Mouse (Mus musculus) macrophage (primary cell): ENCODE results near the gene Col1a2. TPM values are rescaled to one million over a fixed set of nuclear protein-coding genes. Genes with fewer than 3 reads are reported as not detected.

Experiments
- H3K27ac ChIP-seq: fragments of 350-480 bp; formaldehyde crosslinking; 2 replicates; pipeline ENCODE4 v1.9.0; 2021
- H3K36me3 ChIP-seq: fragments of 350-480 bp; formaldehyde crosslinking; 2 replicates; pipeline ENCODE4 v1.9.0; 2021; ENCODE audit errors: inconsistent target
- H3K4me3 ChIP-seq: fragments of 350-480 bp; formaldehyde crosslinking; 2 replicates; pipeline ENCODE4 v1.9.0; 2021; ENCODE audit errors: inconsistent target
- H3K79me2 ChIP-seq: fragments of 350-480 bp; formaldehyde crosslinking; 2 replicates; pipeline ENCODE4 v1.9.0; 2021; ENCODE audit errors: inconsistent target
- WGBS: methylation state at CpG from one replicate; pipeline ENCODE4 v1.1.7; 2026; ENCODE audit warnings: inconsistent platforms; ENCODE audit not compliant: missing documents; 5-methylcytosine and 5-hydroxymethylcytosine counted together
- polyA plus RNA-seq: library from polyadenylated mRNA; stranded (reverse); fragments of 250-400 nt; gene quantifications from 3 replicates; pipeline ENCODE4 v1.2.4, GENCODE M21; 2018; ENCODE audit warnings: inconsistent platforms
- total RNA-seq, 78 experiments: library from RNA; depleted of rRNA; stranded (reverse); fragments of 250-400 nt; gene quantifications; 1 replicate in 9 of 78; 2 replicates in 24 of 78; 3 replicates in 43 of 78; 4 replicates in 2 of 78; pipeline ENCODE4 v1.2.4; 2018; ENCODE audit warnings: inconsistent platforms in 56 of 78

The Col1a2 gene
- total RNA-seq (2018; cell fraction: chromatin; rRNA removed) = 100 to 1,000 TPM in 1 of 26 experiments, 1 to 10 TPM in 16, under 1 TPM in 7, not detected in 2; 0.68 to 375 (median 1.2) TPM
- total RNA-seq (2018; cell fraction: cytosol; rRNA removed) = under 1 TPM in 23 of 26 experiments, not detected in 3; 0.03 to 0.29 (median 0.06) TPM
- total RNA-seq (2018; cell fraction: nucleus; rRNA removed) = 10 to 100 TPM in 1 of 26 experiments, under 1 TPM in 21, not detected in 4; 0.11 to 62.1 (median 0.43) TPM
- polyA plus RNA-seq = 0.17 to 0.20 TPM in 2 of 3 replicates, not detected in the other

DNA sequence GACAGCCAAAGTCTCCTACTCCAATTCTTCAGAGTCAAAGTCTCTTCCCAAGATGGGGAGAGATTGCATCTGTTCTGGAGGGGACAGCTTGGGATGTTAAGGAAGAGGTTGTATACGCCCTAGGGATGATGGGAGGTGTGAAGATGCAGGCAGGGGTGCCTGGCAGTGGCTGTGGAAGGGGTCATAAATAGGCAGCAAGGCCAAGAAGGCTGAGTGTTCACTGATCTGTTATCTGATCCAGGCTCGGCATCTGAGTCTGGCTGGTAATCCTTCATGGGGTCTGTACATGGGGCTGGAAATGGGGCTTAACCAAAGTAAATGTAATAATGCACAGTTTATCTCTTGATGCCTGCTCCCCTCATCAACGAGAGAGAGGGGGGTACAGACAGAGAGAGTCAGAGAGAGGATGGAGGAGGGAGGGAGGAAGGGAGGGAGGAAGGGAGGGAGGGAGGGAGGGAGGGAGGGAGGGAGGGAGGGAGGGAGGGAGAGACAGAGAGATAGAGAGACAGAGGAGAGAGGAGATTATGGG lies at the start of gene Col1a2:
Col1a2 (plus strand) TSS at position 212 of the 529 bp plus-strand sequence.
- H3K27ac ChIP-seq = no peak within 1 kb of the TSS
- no peak within 1 kb of the TSS for H3K4me3 ChIP-seq
- no peaks in the 10 kb centered on the region for H3K79me2 ChIP-seq
- 68% methylated on average over 2 of the region's 3 CpGs for whole genome bisulfite sequencing
- no peaks in the 10 kb centered on the region for H3K36me3 ChIP-seq

GRCm38 (mm10) chr6:4455518-4455917 lies 49.1 kb upstream of the Col1a2 start:
- H3K27ac ChIP-seq = no peak overlapping the region
- no peaks in the 10 kb centered on the region for H3K36me3 ChIP-seq
- no peak overlapping the region for H3K4me3 ChIP-seq
- H3K79me2 ChIP-seq = no peaks in the 10 kb centered on the region
- 92% methylated on average over 5 of the region's 5 CpGs for WGBS

DNA sequence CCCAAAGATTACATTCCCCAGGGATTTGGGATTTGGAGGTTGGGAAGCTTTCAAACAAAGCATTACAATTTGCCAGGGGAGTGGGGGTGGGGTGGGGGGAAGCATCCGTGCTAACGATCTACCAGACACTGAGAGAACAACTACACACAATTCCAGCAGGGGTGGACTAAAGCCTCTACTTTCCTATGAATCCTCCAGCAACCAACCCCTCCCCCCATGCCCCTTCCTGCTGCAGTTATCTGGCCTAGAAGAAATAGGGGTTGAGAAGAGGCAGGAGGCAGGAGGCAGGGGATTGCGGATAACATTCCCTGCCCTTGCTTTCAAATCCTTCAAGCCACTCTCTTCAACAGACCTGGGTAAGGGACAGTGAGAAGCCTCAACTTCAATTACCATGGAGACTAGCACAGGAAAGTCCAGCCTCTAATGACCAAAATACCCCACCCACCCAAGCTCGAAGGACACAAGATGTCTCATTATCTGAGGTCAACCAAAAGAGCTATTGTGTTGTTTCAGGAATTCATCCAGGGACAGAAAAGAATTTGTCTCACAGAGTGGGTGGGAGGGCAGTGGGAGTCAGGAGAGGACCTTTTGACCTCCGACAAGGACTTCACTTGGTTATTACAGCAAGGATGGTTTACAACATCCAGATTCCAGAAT lies 48.5 kb upstream of the Col1a2 start:
- Histone ChIP-seq H3K4me3 (no peak overlapping the region), H3K79me2 (no peaks in the 10 kb centered on the region)
- 98% methylated on average over 5 of the region's 5 CpGs for WGBS

GRCm38 (mm10) chr6:4456691-4457447 lies 47.7 kb upstream of the Col1a2 start:
- whole genome bisulfite sequencing = 43% methylated on average over 12 of the region's 12 CpGs
- Histone ChIP-seq H3K4me3 (no peak overlapping the region), H3K27ac (no peak overlapping the region)

More for the DNA sequence above, 48.5 kb upstream of the Col1a2 start:
- H3K27ac ChIP-seq = no peak overlapping the region
- no peaks in the 10 kb centered on the region for H3K36me3 ChIP-seq

GRCm38 (mm10) chr6:4457555-4457996 lies 47.0 kb upstream of the Col1a2 start:
- WGBS = 57% methylated on average over 6 of the region's 6 CpGs
- no peaks in the 10 kb centered on the region for H3K79me2 ChIP-seq
- no peak overlapping the region for H3K27ac ChIP-seq
- no peak overlapping the region for H3K4me3 ChIP-seq
- no peaks in the 10 kb centered on the region for H3K36me3 ChIP-seq

More at GRCm38 (mm10) chr6:4456691-4457447, 47.7 kb upstream of the Col1a2 start:
- H3K36me3 ChIP-seq = no peaks in the 10 kb centered on the region
- no peaks in the 10 kb centered on the region for H3K79me2 ChIP-seq

DNA sequence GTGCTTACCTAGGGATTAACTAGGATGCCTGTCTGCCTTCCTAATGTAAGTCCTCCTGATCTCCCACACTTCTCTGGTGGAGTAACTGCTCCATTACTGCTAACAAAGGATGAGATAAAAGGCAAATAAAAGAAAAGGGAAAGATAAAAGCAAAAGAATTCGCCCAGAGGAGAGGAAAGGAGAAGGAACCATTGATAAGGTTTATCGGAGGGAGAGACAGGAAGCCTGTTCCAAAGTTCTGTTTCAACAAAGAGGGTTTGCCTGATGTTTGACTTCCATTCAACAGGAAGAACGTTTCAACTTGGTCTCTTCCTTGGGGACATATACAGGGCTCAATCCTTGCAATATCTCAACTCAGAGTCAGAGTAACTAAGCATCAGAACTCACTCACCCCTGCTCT lies 39.3 kb upstream of the Col1a2 start:
- Histone ChIP-seq H3K4me3 (no peak overlapping the region), H3K79me2 (no peaks in the 10 kb centered on the region), H3K36me3 (no peaks in the 10 kb centered on the region), H3K27ac (no peak overlapping the region)
- 60% methylated on average over 3 of the region's 3 CpGs for WGBS

GRCm38 (mm10) chr6:4483577-4483936 lies 21.1 kb upstream of the Col1a2 start:
- 76% methylated on average over 4 of the region's 4 CpGs for WGBS
- H3K36me3 ChIP-seq = no peaks in the 10 kb centered on the region
- H3K4me3 ChIP-seq = no peak overlapping the region
- no peak overlapping the region for H3K27ac ChIP-seq
- H3K79me2 ChIP-seq = no peaks in the 10 kb centered on the region

DNA sequence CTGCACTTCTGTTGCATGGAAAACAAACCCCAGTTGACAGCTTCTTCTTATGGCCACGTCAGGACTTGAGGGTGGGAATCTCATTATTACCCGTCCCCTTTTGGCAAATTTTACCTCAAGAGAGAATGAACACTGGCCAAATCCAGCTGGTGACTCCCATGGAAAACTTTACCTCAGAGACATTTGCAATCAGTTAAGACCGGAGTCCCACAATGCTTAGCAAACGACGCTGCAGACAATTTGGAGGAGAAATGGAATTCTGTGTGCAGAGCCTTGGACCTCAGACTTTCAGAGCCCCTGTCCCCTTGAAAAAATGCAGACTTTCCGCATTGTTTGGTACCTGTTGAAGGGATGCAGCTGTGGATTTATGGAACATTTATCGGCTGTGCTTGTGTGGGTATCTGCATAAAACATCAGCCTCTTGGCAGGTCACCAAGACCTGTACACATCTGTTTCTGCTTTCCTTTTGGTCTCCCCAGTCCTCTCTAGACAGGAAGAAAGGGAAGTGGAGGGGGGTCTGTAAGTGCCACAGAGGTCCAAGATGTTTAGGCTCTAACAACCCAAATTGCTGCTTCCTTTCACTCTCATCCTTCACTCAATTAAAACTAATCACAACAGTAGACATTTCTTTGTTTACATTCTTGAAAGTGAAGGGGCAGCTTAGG lies 20.5 kb upstream of the Col1a2 start:
- 15% methylated on average over 7 of the region's 7 CpGs for WGBS
- Histone ChIP-seq H3K4me3 (no peak overlapping the region), H3K36me3 (no peaks in the 10 kb centered on the region), H3K27ac (no peak overlapping the region), H3K79me2 (no peaks in the 10 kb centered on the region)

DNA sequence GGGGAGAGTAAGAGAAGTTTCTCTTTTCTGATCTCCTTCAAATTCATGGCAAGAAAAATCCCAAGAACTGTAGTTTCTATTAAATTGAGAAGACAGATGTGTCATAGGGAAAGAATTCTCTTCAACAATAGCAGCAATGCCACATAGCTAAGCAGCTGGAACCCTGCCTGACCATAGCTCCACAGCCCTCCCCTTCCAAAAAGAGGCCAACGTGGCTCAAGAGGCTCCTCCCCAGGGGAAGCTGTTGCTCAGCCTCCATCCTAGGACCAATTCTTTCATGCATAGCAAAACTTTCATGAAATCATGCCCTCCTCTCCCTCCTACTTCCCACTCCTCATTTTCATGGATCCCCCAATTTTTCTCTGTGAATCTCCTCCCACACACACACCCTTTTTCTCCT lies 16.3 kb upstream of the Col1a2 start:
- Histone ChIP-seq H3K4me3 (no peak overlapping the region), H3K27ac (no peak overlapping the region), H3K36me3 (no peaks in the 10 kb centered on the region), H3K79me2 (no peaks in the 10 kb centered on the region)
- WGBS = 17% methylated on average over 1 of the region's 1 CpGs

GRCm38 (mm10) chr6:4488966-4489365 lies 15.6 kb upstream of the Col1a2 start:
- no peak overlapping the region for H3K27ac ChIP-seq
- H3K4me3 ChIP-seq = no peak overlapping the region
- 75% methylated on average over 1 of the region's 1 CpGs for WGBS
- no peaks in the 10 kb centered on the region for H3K79me2 ChIP-seq
- H3K36me3 ChIP-seq = no peaks in the 10 kb centered on the region

DNA sequence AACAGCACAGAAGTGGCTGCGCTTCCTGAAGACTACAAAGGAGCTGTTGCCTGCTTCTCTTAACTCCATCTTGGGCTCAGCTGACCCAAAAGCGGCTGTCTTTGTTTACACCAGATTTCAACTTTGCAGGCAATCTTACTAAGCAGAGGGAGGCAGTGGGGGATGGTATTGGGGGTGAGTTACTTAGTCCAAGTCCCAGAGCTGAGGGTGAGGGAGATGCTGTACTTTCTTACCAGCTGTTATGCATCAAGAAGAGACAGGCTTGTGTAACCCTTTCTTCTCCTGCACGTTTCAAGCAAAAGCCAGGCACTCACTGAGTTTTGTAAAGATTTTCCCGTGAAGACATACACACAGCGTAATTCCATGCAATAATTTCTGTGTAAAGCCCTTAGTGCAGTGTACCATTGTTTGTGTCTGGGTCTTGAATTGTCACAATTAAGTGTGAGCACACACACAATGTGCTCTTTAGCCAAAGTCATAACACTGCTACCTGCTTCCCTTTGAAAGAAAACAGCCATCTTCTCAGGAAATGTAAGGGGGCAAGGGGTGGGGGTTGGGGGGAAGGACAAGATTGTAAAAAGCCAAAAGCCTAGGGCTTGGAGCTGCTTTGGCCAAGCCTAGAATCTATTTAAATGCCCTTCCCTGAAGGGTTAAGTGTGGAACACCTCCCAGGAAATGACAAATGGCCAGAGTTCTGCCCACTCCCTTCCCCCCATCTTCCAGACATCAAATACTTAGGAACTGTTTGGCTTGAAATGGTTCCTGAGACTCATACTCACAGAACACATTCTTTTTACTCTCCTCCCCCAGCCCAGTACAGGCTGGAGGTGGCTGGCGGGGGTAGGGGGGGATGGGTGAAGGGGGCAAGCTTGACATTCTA lies 15.0 kb upstream of the Col1a2 start:
- no peak overlapping the region for H3K27ac ChIP-seq

DNA sequence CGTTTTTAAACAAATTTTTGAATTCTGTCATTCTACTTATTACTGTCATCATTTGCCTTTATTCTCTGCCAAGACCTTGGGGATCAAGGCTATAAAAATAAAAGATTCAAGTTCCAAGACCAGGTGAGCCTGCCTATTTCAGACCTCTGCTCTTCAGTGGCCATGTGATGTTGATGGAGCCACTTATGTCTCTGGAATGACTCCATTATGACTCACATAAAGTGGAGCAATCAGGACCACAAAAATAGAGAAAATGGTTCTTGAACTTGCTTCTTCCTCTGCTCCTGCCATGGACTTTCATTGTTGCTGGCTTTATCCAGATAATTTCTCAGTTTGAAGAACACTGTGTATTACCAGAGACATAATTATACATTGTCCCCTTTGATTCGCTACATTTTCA lies 10.9 kb upstream of the Col1a2 start:
- Histone ChIP-seq H3K36me3 (no peaks in the 10 kb centered on the region), H3K27ac (no peak overlapping the region), H3K4me3 (no peak overlapping the region), H3K79me2 (no peaks in the 10 kb centered on the region)
- 64% methylated on average over 2 of the region's 2 CpGs for WGBS

More for the DNA sequence above, 15.0 kb upstream of the Col1a2 start:
- H3K79me2 ChIP-seq = no peaks in the 10 kb centered on the region
- WGBS = 83% methylated on average over 6 of the region's 6 CpGs
- H3K36me3 ChIP-seq = no peaks in the 10 kb centered on the region
- no peak overlapping the region for H3K4me3 ChIP-seq

DNA sequence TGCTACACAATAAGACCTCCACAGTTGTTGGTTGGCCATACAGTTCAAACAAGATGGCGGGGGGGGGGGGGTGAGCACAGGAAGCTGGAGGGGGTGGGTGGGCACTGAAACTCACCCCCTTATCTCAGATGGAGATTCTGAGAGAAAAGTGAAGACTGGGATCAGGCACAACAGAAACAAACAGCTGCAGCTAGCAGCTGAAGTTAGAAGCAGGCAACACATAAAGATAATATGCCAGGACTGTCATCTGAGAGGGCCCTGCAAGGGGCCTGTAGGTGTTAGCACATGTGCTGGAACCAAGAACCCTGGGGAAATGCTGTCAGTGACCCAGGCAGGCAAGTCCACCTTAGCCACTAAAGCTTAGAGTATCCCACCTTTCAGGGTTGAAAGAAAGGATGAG lies 8.2 kb upstream of the Col1a2 start:
- no peak overlapping the region for H3K4me3 ChIP-seq
- WGBS = 80% methylated on average over 1 of the region's 1 CpGs
- H3K36me3 ChIP-seq = no peaks in the 10 kb centered on the region
- H3K79me2 ChIP-seq = no peaks in the 10 kb centered on the region
- H3K27ac ChIP-seq = no peak overlapping the region

DNA sequence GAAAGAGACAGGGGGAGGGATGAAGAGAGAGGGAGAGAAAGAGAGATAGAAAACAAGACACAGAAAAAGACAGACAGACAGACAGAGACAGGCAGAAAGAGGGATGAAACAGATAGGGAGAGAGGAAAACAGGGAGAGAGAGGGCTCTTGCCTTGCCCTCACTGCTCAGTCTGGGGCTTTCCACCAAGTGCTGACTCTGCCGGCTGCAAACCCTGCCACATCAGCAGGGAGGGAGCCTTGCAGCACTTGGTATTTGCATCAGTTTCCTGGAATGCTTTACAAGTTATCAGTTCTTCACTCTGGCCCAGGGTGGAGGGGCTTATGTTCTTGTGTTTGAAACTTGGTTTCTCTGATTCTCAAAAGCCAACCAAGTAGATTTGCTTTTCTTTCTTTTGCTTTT lies 1.5 kb upstream of the Col1a2 start:
- Histone ChIP-seq H3K79me2 (no peaks in the 10 kb centered on the region), H3K27ac (no peak overlapping the region), H3K4me3 (no peak overlapping the region), H3K36me3 (no peaks in the 10 kb centered on the region)
- 20% methylated on average over 1 of the region's 1 CpGs for WGBS
